Mouse (Mus musculus): ENCODE measurements around the gene Cep170b.

- no peak for TF ChIP-seq EP300 (IDR thresholded peaks at IDR 0.05; ENCODE audit: low read depth)
- no peak for TF ChIP-seq CTCF (IDR thresholded peaks at IDR 0.05; ENCODE audit: low read depth)
Observed at GRCm38 (mm10) chr12:112673576-112674091, 46.6 kb upstream of the Cep170b start.

All from liver, embryonic 14.5 days (tissue).